Mouse (Mus musculus): ENCODE measurements around the gene Utrn. TPM values are rescaled to one million over a fixed set of nuclear protein-coding genes. Genes with fewer than 3 reads are reported as not detected.

Gene Utrn
- polyA plus RNA-seq, 1 experiment from 2014 or later = 68.5 TPM

DNA sequence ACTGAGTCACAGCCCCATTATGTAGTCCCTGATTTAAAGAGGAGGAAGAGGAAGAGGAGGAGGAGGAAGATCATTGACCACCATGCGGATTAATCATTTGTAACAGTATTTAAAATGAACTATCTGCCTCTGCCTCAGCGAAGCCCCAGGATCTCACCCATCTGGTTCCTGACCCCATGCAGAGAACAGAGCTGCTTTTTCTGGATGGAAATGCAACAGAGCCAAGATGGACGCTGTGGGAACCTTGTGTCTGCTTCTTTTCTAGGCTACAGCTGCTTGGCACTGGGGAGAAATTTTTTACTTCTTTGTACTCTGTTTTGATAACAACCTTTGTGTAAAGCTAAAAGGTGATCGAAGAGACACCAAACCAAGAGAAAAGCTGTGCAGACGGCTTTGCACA lies 137.7 kb downstream of the Utrn start:
- Histone ChIP-seq H3K4me3 (ENCODE audit: low read depth, low read length) (no peak overlapping the region), H3K27me3 (ENCODE audit: control insufficient read depth, insufficient read depth, low read length) (no peaks in the 10 kb centered on the region), H3K27ac (ENCODE audit: low read depth, low read length) (no peak overlapping the region), H3K4me1 (ENCODE audit: control insufficient read depth, insufficient read depth, low read length) (no peaks in the 10 kb centered on the region), H3K9me3 (replicated peaks; ENCODE audit: control insufficient read depth, low read length) (no peaks in the 10 kb centered on the region; the same call in 1 of the 2 replicates), H3K4me2 (no peak overlapping the region), H3K36me3 (ENCODE audit: control insufficient read depth, insufficient read depth, low read length) (peaks cover 18% of the 10 kb centered on the region), H3K9ac (ENCODE audit: low read depth, low read length) (no peak overlapping the region)
- 75% methylated on average over 5 of the region's 5 CpGs for WGBS (ENCODE audit: insufficient replicate concordance)
- ATAC-seq (replicated peaks; ENCODE audit: insufficient number of reproducible peaks, low FRiP score, low TSS enrichment) = no peak

DNA sequence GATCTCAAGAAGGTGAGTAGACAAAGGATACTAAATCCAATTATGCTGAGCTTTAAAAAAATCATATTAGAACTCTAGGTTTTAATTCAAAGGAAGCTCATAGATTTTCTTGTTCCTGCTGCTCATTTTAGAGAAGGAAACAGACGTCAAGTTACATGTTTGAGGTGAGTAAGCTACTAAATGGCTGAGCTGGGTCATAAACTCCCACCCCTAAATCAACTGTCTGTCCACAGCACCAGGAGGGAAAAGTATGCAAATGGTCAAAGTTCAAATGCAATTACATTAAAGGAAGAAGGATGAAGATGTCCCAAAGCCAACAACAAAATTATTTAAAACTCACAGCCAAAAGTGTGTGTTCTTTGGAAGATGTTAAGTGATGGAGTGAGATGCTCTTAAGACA lies 139.5 kb downstream of the Utrn start:
- no peak for ATAC-seq (replicated peaks; ENCODE audit: insufficient number of reproducible peaks, low FRiP score, low TSS enrichment)
- Histone ChIP-seq H3K9ac (ENCODE audit: low read depth, low read length) (no peak overlapping the region), H3K9me3 (replicated peaks; ENCODE audit: control insufficient read depth, low read length) (no peaks in the 10 kb centered on the region), H3K4me2 (no peak overlapping the region), H3K27ac (ENCODE audit: low read depth, low read length) (no peak overlapping the region), H3K4me3 (ENCODE audit: low read depth, low read length) (no peak overlapping the region), H3K36me3 (ENCODE audit: control insufficient read depth, insufficient read depth, low read length) (peaks cover 8% of the 10 kb centered on the region), H3K4me1 (ENCODE audit: control insufficient read depth, insufficient read depth, low read length) (peaks cover 5% of the 10 kb centered on the region), H3K27me3 (ENCODE audit: control insufficient read depth, insufficient read depth, low read length) (no peaks in the 10 kb centered on the region)
- WGBS (ENCODE audit: insufficient replicate concordance) = 62% methylated on average over 1 of the region's 1 CpGs

DNA sequence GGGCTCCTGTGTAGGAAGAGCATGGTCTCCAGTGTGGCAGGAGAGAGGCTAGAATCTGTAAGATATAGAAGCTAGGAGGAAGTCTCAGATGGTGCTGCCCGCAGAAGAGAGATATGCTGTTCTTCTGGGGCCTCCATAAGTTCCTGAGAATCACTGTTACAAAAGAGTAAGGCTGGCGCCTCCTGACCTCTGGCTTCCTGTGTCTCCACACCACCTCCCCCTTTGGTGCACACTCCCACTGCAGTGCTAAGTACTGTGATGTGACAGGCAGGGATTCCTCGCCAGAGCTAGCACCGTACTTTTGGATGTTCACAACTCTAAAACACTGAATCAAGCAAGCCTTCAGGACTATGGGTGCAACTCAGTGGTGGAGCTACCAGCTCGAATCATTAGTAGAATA lies 140.1 kb downstream of the Utrn start:
- H3K27ac ChIP-seq (ENCODE audit: low read depth, low read length) = no peak overlapping the region
- 53% methylated on average over 5 of the region's 5 CpGs for WGBS (ENCODE audit: insufficient replicate concordance)
- no peak overlapping the region for H3K4me3 ChIP-seq (ENCODE audit: low read depth, low read length)
- no peaks in the 10 kb centered on the region for H3K27me3 ChIP-seq (ENCODE audit: control insufficient read depth, insufficient read depth, low read length)
- peaks cover 7% of the 10 kb centered on the region for H3K36me3 ChIP-seq (ENCODE audit: control insufficient read depth, insufficient read depth, low read length)
- H3K9me3 ChIP-seq (replicated peaks; ENCODE audit: control insufficient read depth, low read length) = no peaks in the 10 kb centered on the region
- H3K4me1 ChIP-seq (ENCODE audit: control insufficient read depth, insufficient read depth, low read length) = peaks cover 10% of the 10 kb centered on the region
- no peak; the same call in 1 of the 2 replicates for ATAC-seq (replicated peaks; ENCODE audit: insufficient number of reproducible peaks, low FRiP score, low TSS enrichment)
- no peak overlapping the region for H3K4me2 ChIP-seq
- no peak overlapping the region for H3K9ac ChIP-seq (ENCODE audit: low read depth, low read length)

DNA sequence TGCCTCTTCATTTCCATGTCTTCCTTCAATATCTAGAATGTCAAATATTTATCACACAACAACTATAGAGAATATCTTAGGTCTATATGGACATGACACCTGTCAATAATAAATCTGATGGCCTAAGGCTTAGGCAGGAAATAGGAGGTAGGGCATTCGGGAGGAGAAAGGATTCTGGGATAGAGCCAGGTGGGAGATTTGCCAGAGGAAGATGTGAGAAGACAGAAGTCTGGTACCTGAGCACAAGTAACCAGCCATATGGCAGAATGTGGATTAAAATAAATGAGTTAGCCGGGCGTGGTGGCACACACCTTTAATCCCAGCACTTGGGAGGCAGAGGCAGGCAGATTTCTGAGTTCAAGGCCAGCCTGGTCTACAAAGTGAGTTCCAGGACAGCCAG lies 141.3 kb downstream of the Utrn start:
- 80% methylated on average over 3 of the region's 3 CpGs for WGBS (ENCODE audit: insufficient replicate concordance)
- 0 out of 2 replicates have a peak, but pooled peaks cover 2% of the 10 kb centered on the region for H3K36me3 ChIP-seq (ENCODE audit: control insufficient read depth, insufficient read depth, low read length)

DNA sequence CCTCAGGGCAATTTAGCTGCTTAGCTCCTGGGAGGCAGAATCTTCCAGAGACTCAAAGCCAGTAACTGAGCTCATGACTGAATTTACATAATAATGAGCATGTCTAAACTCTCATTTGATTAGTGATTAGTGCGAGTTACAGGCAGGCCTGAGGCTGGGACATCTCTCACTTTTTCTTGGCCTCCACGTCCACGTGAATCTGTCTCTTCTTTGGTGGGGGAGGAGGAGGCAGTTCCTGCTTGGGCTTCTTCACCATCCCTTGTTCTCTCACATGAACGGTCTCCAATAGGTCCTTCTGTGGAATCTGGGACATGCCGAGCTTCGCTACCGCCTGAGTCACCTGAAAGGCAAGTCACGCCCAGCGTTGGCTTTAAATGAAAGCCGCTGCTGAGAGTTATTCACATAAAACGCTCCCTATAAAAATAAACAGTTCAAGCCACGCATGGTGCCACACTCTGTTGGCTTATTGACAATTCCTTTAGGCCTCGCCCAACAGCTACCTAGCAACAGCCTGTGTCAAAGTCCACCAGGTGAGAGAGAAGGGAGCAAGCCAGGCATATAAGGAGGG lies 143.0 kb downstream of the Utrn start:
- WGBS (ENCODE audit: insufficient replicate concordance) = 70% methylated on average over 13 of the region's 13 CpGs

More for the DNA sequence above, 141.3 kb downstream of the Utrn start:
- peaks cover 14% of the 10 kb centered on the region for H3K4me1 ChIP-seq (ENCODE audit: control insufficient read depth, insufficient read depth, low read length)
- no peak for ATAC-seq (replicated peaks; ENCODE audit: insufficient number of reproducible peaks, low FRiP score, low TSS enrichment)
- H3K4me2 ChIP-seq = no peak overlapping the region
- no peaks in the 10 kb centered on the region for H3K9me3 ChIP-seq (replicated peaks; ENCODE audit: control insufficient read depth, low read length)
- H3K9ac ChIP-seq (ENCODE audit: low read depth, low read length) = no peak overlapping the region
- H3K27ac ChIP-seq (ENCODE audit: low read depth, low read length) = no peak overlapping the region
- no peak overlapping the region for H3K4me3 ChIP-seq (ENCODE audit: low read depth, low read length)
- H3K27me3 ChIP-seq (ENCODE audit: control insufficient read depth, insufficient read depth, low read length) = no peaks in the 10 kb centered on the region

DNA sequence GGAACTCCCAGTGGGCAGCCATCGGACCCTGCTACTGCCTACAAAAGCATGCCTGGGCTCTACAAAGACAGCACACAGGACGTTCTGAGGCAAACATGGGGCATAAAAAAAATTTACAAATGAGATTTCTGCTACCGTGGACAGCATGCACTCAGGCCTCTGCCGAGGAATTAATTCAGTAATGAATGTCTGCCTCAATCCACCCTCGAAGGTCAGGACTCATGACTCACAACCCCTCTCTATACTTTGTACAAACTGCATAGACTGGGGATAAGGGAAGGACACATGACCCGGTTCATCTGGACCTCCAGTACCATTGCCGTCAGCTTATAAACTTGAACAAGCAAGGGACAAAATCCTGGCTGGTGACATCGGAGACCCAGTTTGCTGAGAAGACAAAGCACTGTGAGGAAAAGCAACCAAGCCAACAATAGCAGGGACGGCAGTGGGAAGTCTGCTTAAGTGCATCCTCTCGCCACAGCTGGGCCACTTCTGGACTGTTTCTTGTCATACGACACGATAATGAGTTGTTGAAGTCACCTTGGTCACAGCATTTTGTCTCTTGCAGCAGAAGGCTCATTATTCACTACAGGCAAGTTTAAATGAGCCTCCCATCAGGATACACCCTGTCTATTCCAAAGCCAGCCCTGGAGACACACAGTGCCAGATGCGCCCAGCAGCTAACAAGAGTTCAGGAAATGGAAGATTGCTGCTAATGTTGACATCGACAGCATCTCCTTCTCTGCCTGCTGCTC lies 144.7 kb downstream of the Utrn start:
- no peaks in the 10 kb centered on the region for H3K27me3 ChIP-seq (ENCODE audit: control insufficient read depth, insufficient read depth, low read length)
- no peak overlapping the region for H3K4me3 ChIP-seq (ENCODE audit: low read depth, low read length)
- H3K9ac ChIP-seq (ENCODE audit: low read depth, low read length) = no peak overlapping the region
- no peak; the same call in 1 of the 2 replicates for ATAC-seq (replicated peaks; ENCODE audit: insufficient number of reproducible peaks, low FRiP score, low TSS enrichment)
- peaks cover 21% of the 10 kb centered on the region for H3K4me1 ChIP-seq (ENCODE audit: control insufficient read depth, insufficient read depth, low read length)
- 56% methylated on average over 14 of the region's 14 CpGs for WGBS (ENCODE audit: insufficient replicate concordance)
- no peak overlapping the region; the same call in 1 of the 2 replicates for H3K4me2 ChIP-seq
- H3K9me3 ChIP-seq (replicated peaks; ENCODE audit: control insufficient read depth, low read length) = no peaks in the 10 kb centered on the region
- H3K36me3 ChIP-seq (ENCODE audit: control insufficient read depth, insufficient read depth, low read length) = no peaks in the 10 kb centered on the region; the same call in 1 of the 2 replicates
- peak overlapping the region; percentile 62 for H3K27ac ChIP-seq (ENCODE audit: low read depth, low read length)

More for the DNA sequence above, 143.0 kb downstream of the Utrn start:
- Histone ChIP-seq H3K9ac (ENCODE audit: low read depth, low read length) (no peak overlapping the region), H3K27ac (ENCODE audit: low read depth, low read length) (no peak overlapping the region), H3K36me3 (ENCODE audit: control insufficient read depth, insufficient read depth, low read length) (no peaks in the 10 kb centered on the region), H3K4me2 (no peak overlapping the region), H3K4me3 (ENCODE audit: low read depth, low read length) (no peak overlapping the region), H3K9me3 (replicated peaks; ENCODE audit: control insufficient read depth, low read length) (no peaks in the 10 kb centered on the region), H3K27me3 (ENCODE audit: control insufficient read depth, insufficient read depth, low read length) (no peaks in the 10 kb centered on the region), H3K4me1 (ENCODE audit: control insufficient read depth, insufficient read depth, low read length) (peaks cover 21% of the 10 kb centered on the region)
- ATAC-seq (replicated peaks; ENCODE audit: insufficient number of reproducible peaks, low FRiP score, low TSS enrichment) = no peak

DNA sequence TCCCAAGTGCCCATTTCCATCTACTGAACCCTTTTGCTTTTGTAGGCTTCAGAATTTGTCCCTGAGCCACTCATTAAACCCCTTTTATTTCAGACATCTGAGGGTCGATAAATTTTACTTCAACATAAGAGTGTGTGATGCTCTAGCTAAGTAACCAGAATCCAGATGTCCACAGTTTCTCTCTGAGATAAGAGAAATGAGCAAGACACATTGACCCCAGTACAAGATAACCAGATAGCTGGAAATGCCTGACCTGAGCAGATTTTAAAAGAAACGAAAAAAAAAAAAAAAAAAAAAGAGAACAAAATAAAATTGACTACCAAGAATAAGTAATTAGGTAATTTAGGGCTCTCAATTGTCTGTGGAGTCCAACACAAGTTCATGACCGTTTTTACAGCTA lies 145.9 kb downstream of the Utrn start:
- H3K27me3 ChIP-seq (ENCODE audit: control insufficient read depth, insufficient read depth, low read length) = no peaks in the 10 kb centered on the region
- H3K9ac ChIP-seq (ENCODE audit: low read depth, low read length) = no peak overlapping the region
- WGBS (ENCODE audit: insufficient replicate concordance) = 61% methylated on average over 3 of the region's 3 CpGs
- H3K4me1 ChIP-seq (ENCODE audit: control insufficient read depth, insufficient read depth, low read length) = peaks cover 21% of the 10 kb centered on the region
- H3K4me3 ChIP-seq (ENCODE audit: low read depth, low read length) = no peak overlapping the region
- no peaks in the 10 kb centered on the region for H3K9me3 ChIP-seq (replicated peaks; ENCODE audit: control insufficient read depth, low read length)
- H3K36me3 ChIP-seq (ENCODE audit: control insufficient read depth, insufficient read depth, low read length) = peaks cover 2% of the 10 kb centered on the region; the same call in 1 of the 2 replicates
- ATAC-seq (replicated peaks; ENCODE audit: insufficient number of reproducible peaks, low FRiP score, low TSS enrichment) = no peak
- no peak overlapping the region for H3K27ac ChIP-seq (ENCODE audit: low read depth, low read length)
- no peak overlapping the region for H3K4me2 ChIP-seq

DNA sequence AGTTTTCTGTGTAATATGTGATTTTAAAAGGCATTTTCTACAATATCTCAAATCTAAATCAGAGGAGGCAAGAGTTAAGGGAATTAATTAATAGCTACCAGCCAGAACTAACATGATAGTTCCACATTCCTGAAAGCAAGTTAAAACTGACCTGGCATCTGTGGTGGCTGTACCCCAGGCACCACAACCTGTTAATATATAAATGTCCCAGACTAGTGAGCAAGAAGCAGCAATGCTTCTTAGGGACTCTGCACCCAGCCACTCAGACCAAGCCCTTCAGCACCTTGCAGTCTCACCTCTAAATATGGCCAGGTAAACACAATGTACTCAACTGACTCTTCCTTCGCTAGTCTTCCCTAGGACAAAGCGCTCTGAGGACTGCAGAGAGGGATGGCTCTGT lies 147.1 kb downstream of the Utrn start:
- H3K27me3 ChIP-seq (ENCODE audit: control insufficient read depth, insufficient read depth, low read length) = no peaks in the 10 kb centered on the region
- no peak overlapping the region for H3K9ac ChIP-seq (ENCODE audit: low read depth, low read length)
- H3K36me3 ChIP-seq (ENCODE audit: control insufficient read depth, insufficient read depth, low read length) = peaks cover 4% of the 10 kb centered on the region; the same call in 1 of the 2 replicates
- 94% methylated on average over 2 of the region's 2 CpGs for WGBS (ENCODE audit: insufficient replicate concordance)
- peaks cover 21% of the 10 kb centered on the region for H3K4me1 ChIP-seq (ENCODE audit: control insufficient read depth, insufficient read depth, low read length)
- H3K4me3 ChIP-seq (ENCODE audit: low read depth, low read length) = no peak overlapping the region
- H3K9me3 ChIP-seq (replicated peaks; ENCODE audit: control insufficient read depth, low read length) = no peaks in the 10 kb centered on the region
- no peak overlapping the region for H3K4me2 ChIP-seq
- no peak for ATAC-seq (replicated peaks; ENCODE audit: insufficient number of reproducible peaks, low FRiP score, low TSS enrichment)
- H3K27ac ChIP-seq (ENCODE audit: low read depth, low read length) = no peak overlapping the region
